Mouse (Mus musculus): Measurements from ENCODE around the gene Cnnm4.

Cnnm4 gene

GRCm38 (mm10) chr1:36473211-36473780 is 1.9 kb downstream of the Cnnm4 start:
- DNase-seq, result peak; percentile 47

GRCm38 (mm10) chr1:36474646-36475045 is 3.2 kb downstream of the Cnnm4 start:
- peak; percentile 35 to 59 for DNase-seq

GRCm38 (mm10) chr1:36475480-36476110 is 4.2 kb downstream of the Cnnm4 start:
- DNase-seq, result peak; percentile 42 to 44

GRCm38 (mm10) chr1:36476426-36476825 is 5.0 kb downstream of the Cnnm4 start:
- DNase-seq, result no peak

GRCm38 (mm10) chr1:36478343-36478795 is 6.9 kb downstream of the Cnnm4 start:
- peak; percentile 59 to 71 for DNase-seq

GRCm38 (mm10) chr1:36479903-36480899 is 8.8 kb downstream of the Cnnm4 start:
- peak; percentile 60 to 77 for DNase-seq

GRCm38 (mm10) chr1:36483825-36484224 is 12.4 kb downstream of the Cnnm4 start:
- DNase-seq, result no peak

GRCm38 (mm10) chr1:36485080-36485479 is 13.7 kb downstream of the Cnnm4 start:
- no peak for DNase-seq

GRCm38 (mm10) chr1:36487111-36487510 is 15.7 kb downstream of the Cnnm4 start:
- no peak for DNase-seq

- peak; percentile 46 to 56 for DNase-seq
Measured at GRCm38 (mm10) chr1:36489661-36490060, 18.2 kb downstream of the Cnnm4 start.

GRCm38 (mm10) chr1:36492416-36493139 is 21.2 kb downstream of the Cnnm4 start:
- DNase-seq, result peak; percentile 89 to 90

GRCm38 (mm10) chr1:36493299-36493698 is 21.9 kb downstream of the Cnnm4 start:
- DNase-seq, result no peak

- DNase-seq, result peak; percentile 47 to 71
Measured at GRCm38 (mm10) chr1:36496719-36497118, 25.3 kb downstream of the Cnnm4 start.

- peak in 1 of 2 experiments; percentile 11 for DNase-seq
Measured at GRCm38 (mm10) chr1:36497312-36497711, 25.9 kb downstream of the Cnnm4 start.

- peak; percentile 88 to 93 for DNase-seq
Measured at GRCm38 (mm10) chr1:36501261-36501660, 29.8 kb downstream of the Cnnm4 start.

GRCm38 (mm10) chr1:36508238-36508637 is 36.8 kb downstream of the Cnnm4 start:
- DNase-seq, result peak in 1 of 2 experiments; percentile 50

- DNase-seq, result peak; percentile 100
Measured at GRCm38 (mm10) chr1:36511289-36512021, 40.0 kb downstream of the Cnnm4 start, which contains the start of gene Cnnm3. TSS of gene Cnnm3 (plus strand) at chr1:36511867.

GRCm38 (mm10) chr1:36512089-36512965 is 40.9 kb downstream of the Cnnm4 start:
- peak; percentile 76 to 81 for DNase-seq

- DNase-seq, result no peak
Measured at GRCm38 (mm10) chr1:36512966-36513280, 41.5 kb downstream of the Cnnm4 start.

GRCm38 (mm10) chr1:36513310-36513709 is 41.9 kb downstream of the Cnnm4 start:
- DNase-seq, result no peak

GRCm38 (mm10) chr1:36513718-36514117 is 42.3 kb downstream of the Cnnm4 start:
- peak; percentile 66 to 81 for DNase-seq

Data from cerebellum, postnatal 25 days (tissue).